Mouse (Mus musculus) thymus, adult 2 months (tissue): ENCODE measurements around the gene Hspa12a. TPM values are rescaled to one million over a fixed set of nuclear protein-coding genes. Genes with fewer than 3 reads are reported as not detected.

Source experiments
- DNase-seq: peaks from one replicate; pipeline ENCODE4 v3.0.0; 2021
- H3K27ac ChIP-seq: fragments of 200-500 bp; 2 replicates; pipeline ENCODE4 v1.5.1; 2012; ENCODE audit warnings: low read length, control low read depth; ENCODE audit not compliant: control insufficient read depth, insufficient read depth
- H3K27me3 ChIP-seq: fragments of 200-500 bp; 2 replicates; pipeline ENCODE4 v1.6.1; 2012; ENCODE audit warnings: mild to moderate bottlenecking, low read length, moderate library complexity, mixed read lengths; ENCODE audit not compliant: control insufficient read depth, insufficient read depth
- H3K36me3 ChIP-seq: fragments of 200-500 bp; 2 replicates; pipeline ENCODE4 v1.6.1; 2012; ENCODE audit warnings: mild to moderate bottlenecking, low read length, moderate library complexity; ENCODE audit not compliant: control insufficient read depth, insufficient read depth
- H3K4me1 ChIP-seq: fragments of 200-500 bp; replicated peaks from 2 replicates; pipeline ENCODE4 v1.6.1; 2012; ENCODE audit warnings: low read length; ENCODE audit not compliant: control insufficient read depth, insufficient read depth
- H3K4me3 ChIP-seq: fragments of 200-500 bp; 2 replicates; pipeline ENCODE4 v1.5.1; 2012; ENCODE audit warnings: mild to moderate bottlenecking, low read length, control low read depth, moderate library complexity; ENCODE audit not compliant: control insufficient read depth, insufficient read depth
- CTCF ChIP-seq: fragments of 200-500 bp; IDR thresholded peaks from 2 replicates; pipeline ENCODE4 v1.5.1; 2012; ENCODE audit warnings: mild to moderate bottlenecking, control low read depth, low read length, moderate library complexity, borderline replicate concordance; ENCODE audit not compliant: control insufficient read depth, poor library complexity, insufficient read depth; ENCODE audit errors: extremely low read depth
- POLR2A ChIP-seq: fragments of 200-500 bp; IDR thresholded peaks from 2 replicates; pipeline ENCODE4 v1.6.1; 2012; ENCODE audit warnings: mild to moderate bottlenecking, low read length, control low read depth, moderate library complexity; ENCODE audit not compliant: control insufficient read depth, poor library complexity, insufficient read depth; ENCODE audit errors: extremely low read depth
- WGBS: fragments of 180-500 bp; shearing (Covaris S2); methylation state at CpG from one replicate; pipeline ENCODE4 v1.1.7; 2018; 5-methylcytosine and 5-hydroxymethylcytosine counted together
- polyA plus RNA-seq: library from polyadenylated mRNA; depleted of rRNA; stranded (reverse); fragments of >200 nt; gene quantifications from 2 replicates; pipeline ENCODE4 v1.2.3, GENCODE M21; 2012

The Hspa12a gene
- polyA plus RNA-seq, 1 experiment: 3.3 TPM

GRCm38 (mm10) chr19:58839806-58840205, 103.6 kb downstream of the Hspa12a start:
- H3K4me3 ChIP-seq: no peak overlapping the region
- H3K4me1 ChIP-seq: peaks cover 5% of the 10 kb centered on the region; the same call in 1 of the 2 replicates
- TF ChIP-seq CTCF: no peak
- no peak for TF ChIP-seq POLR2A
- H3K27me3 ChIP-seq: no peaks in the 10 kb centered on the region
- DNase-seq: no peak
- WGBS: 90% methylated on average over 4 of the region's 4 CpGs
- no peaks in the 10 kb centered on the region for H3K36me3 ChIP-seq
- H3K27ac ChIP-seq: no peak overlapping the region

DNA sequence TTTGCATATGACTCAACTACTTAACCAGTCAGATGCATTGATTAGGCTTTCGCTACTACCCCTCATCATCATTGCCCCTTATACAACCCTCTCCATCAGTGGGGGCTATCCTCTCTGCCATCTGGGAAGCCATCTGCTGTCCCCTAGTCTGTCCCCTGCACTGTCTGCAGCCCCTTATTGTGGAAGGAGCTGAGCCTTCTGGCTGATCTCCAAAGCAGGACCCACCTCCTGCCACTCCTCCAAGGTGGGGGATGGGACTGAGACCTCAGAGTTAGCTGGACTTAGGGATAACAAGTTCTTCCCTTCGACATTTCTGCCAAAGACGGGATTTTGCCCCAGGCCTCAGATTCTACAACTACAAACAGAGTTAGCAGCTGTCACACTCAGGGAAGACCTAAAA, 104.1 kb downstream of the Hspa12a start:
- Histone ChIP-seq H3K27ac (no peak overlapping the region), H3K36me3 (no peaks in the 10 kb centered on the region), H3K4me1 (peaks cover 5% of the 10 kb centered on the region; the same call in 1 of the 2 replicates), H3K27me3 (no peaks in the 10 kb centered on the region), H3K4me3 (no peak overlapping the region)
- no peak for DNase-seq
- TF ChIP-seq CTCF (no peak), POLR2A (no peak)
- WGBS: 93% methylated on average over 3 of the region's 3 CpGs

- no peaks in the 10 kb centered on the region for H3K27me3 ChIP-seq
- H3K4me1 ChIP-seq: peaks cover 5% of the 10 kb centered on the region; the same call in 1 of the 2 replicates
- H3K4me3 ChIP-seq: no peak overlapping the region
- no peak overlapping the region for H3K27ac ChIP-seq
- WGBS: 75% methylated on average over 9 of the region's 9 CpGs
- no peaks in the 10 kb centered on the region for H3K36me3 ChIP-seq
- TF ChIP-seq CTCF: no peak
- no peak for TF ChIP-seq POLR2A
- DNase-seq: no peak
These were observed 104.7 kb downstream of the Hspa12a start for GRCm38 (mm10) chr19:58838706-58839105.

DNA sequence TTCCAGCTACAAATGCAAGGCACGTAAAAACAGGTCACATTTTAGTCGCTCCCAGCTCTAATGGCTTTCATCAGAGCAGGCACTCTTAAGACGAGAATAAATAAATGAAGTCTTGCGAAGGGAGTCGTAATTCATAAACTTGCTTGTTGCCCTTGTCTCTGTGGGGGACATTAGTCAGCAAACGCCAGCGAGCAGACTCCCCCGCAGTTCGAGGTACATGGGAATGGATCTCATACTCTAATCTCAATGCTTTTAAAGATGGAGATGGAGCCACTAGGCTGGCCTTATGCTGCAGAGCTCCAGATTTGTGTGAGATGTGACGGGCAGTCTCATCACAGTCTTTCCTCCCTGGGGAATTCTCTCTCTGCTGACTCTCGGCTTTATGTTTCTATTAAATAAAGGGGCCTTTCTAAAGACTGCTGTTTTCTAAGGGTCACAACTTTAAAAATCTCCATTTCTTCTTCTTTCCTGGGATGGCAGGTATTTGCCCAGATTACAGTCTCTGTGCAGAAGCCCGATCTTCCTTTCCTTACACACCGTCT, 109.7 kb downstream of the Hspa12a start:
- H3K4me1 ChIP-seq: peaks cover 5% of the 10 kb centered on the region; the same call in 1 of the 2 replicates
- DNase-seq: no peak
- WGBS: 88% methylated on average over 13 of the region's 13 CpGs
- no peaks in the 10 kb centered on the region for H3K27me3 ChIP-seq
- no peak overlapping the region for H3K4me3 ChIP-seq
- TF ChIP-seq CTCF (no peak), POLR2A (no peak)
- no peaks in the 10 kb centered on the region for H3K36me3 ChIP-seq
- no peak overlapping the region for H3K27ac ChIP-seq

GRCm38 (mm10) chr19:58832988-58833387, 110.5 kb downstream of the Hspa12a start:
- TF ChIP-seq POLR2A (no peak), CTCF (no peak)
- DNase-seq: no peak
- Histone ChIP-seq H3K27ac (no peak overlapping the region), H3K36me3 (no peaks in the 10 kb centered on the region), H3K4me3 (no peak overlapping the region), H3K4me1 (peaks cover 5% of the 10 kb centered on the region; the same call in 1 of the 2 replicates), H3K27me3 (no peaks in the 10 kb centered on the region)
- 28% methylated on average over 2 of the region's 2 CpGs for WGBS

- Histone ChIP-seq H3K4me1 (peaks cover 3% of the 10 kb centered on the region; the same call in 1 of the 2 replicates), H3K4me3 (no peak overlapping the region), H3K27me3 (no peaks in the 10 kb centered on the region), H3K36me3 (no peaks in the 10 kb centered on the region), H3K27ac (no peak overlapping the region)
- TF ChIP-seq POLR2A: no peak
- TF ChIP-seq CTCF: no peak
- DNase-seq: no peak
- 96% methylated on average over 9 of the region's 9 CpGs for WGBS
These were observed 112.1 kb downstream of the Hspa12a start for GRCm38 (mm10) chr19:58831280-58831922.
